23 mouse cellular contexts compared by ENCODE assay signal in genomic region chr15:12717410-12717809, GRCm38 (mm10). TPM values are rescaled to one million over a fixed set of nuclear protein-coding genes. Genes with fewer than 3 reads are reported as not detected.
A peak's percentile ranks its signal among the peaks of the same experiment; 100 is the strongest.
DNase-seq lines count a peak whose midpoint lies in the region; ATAC-seq and TF ChIP-seq lines count a peak whose summit lies in the region.
"Had no signal": no experiment of that assay in that cellular context is flagged by ENCODE, and none has a peak within 500 bp of the region (broad histone marks: within the 10 kb centered on the region; RNA-seq: fewer than 3 reads in every experiment).

No protein-coding gene starts in this region.

- no peaks in the 10 kb centered on the region for H3K9me3 ChIP-seq in heart, embryonic 10.5 days
- H3K9me3 ChIP-seq: embryonic facial prominence, embryonic 10.5 days; forebrain, embryonic 15.5 days; heart, embryonic 12.5 days; hindbrain, embryonic 12.5 days had no signal

- H3K27me3 ChIP-seq in heart, embryonic 10.5 days (ENCODE audit: insufficient read depth, poor library complexity, severe bottlenecking): no peaks in the 10 kb centered on the region
- H3K27me3 ChIP-seq: forebrain, embryonic 15.5 days; heart, embryonic 12.5 days; hindbrain, embryonic 12.5 days had no signal

- no peak overlapping the region for H3K4me3 ChIP-seq in heart, embryonic 10.5 days
- no peak overlapping the region for H3K4me3 ChIP-seq in left cerebral cortex, adult 2 months
- H3K4me3 ChIP-seq: embryonic facial prominence, embryonic 10.5 days; erythroblast, embryonic 14.5 days; forebrain, embryonic 15.5 days; heart, embryonic 12.5 days; hindbrain, embryonic 12.5 days had no signal

- intact Hi-C loops in left cerebral cortex, adult 2 months (cut with DNase I): no loop called here

- no peak for TF ChIP-seq CTCF in left cerebral cortex, adult 2 months (IDR thresholded peaks at IDR 0.05)

- ATAC-seq in monocyte, adult 5-6 weeks (replicated peaks; ENCODE audit: insufficient number of reproducible peaks, low FRiP score, low TSS enrichment, poor library complexity, severe bottlenecking): no peak
- ATAC-seq: activated CD4-positive, CD25-positive, alpha-beta regulatory T cell, adult 4 months; forebrain, embryonic 15.5 days; hindbrain, embryonic 16.5 days; inflammation-experienced regulatory T-cells, adult 6 months; intestine, postnatal 0 days had no signal

- DNase-seq in adrenal gland, postnatal 10 days: peak; percentile 15
- no peak for DNase-seq in adrenal gland, postnatal 25 days
- DNase-seq in heart, adult 8-10 months (ENCODE audit: low spot score): peak; percentile 20
- no peak for DNase-seq in heart, embryonic 10.5 days (ENCODE audit: low spot score)
- DNase-seq in NIH3T3 (ENCODE audit: low read depth): peak; percentile 29
- DNase-seq in fibroblast of lung, adult 2 months (ENCODE audit: low read depth): peak; percentile 67
- no peak for DNase-seq in left cerebral cortex, adult 2 months (ENCODE audit: extremely low spot score in 1 of 2, low spot score in 2 of 2)
- DNase-seq: cerebellum, adult 11 months; cerebellum, adult 8-10 months; cerebellum, postnatal 25 days; gastrocnemius, postnatal 14 days; heart, postnatal 4 days; kidney, adult 8-10 months had no signal

- WGBS in heart, embryonic 10.5 days: 84% methylated on average over 3 of the region's 3 CpGs

- no peak overlapping the region for H3K27ac ChIP-seq in heart, embryonic 10.5 days
- H3K27ac ChIP-seq in left cerebral cortex, adult 2 months: no peak overlapping the region
- H3K27ac ChIP-seq: embryonic facial prominence, embryonic 10.5 days; forebrain, embryonic 15.5 days; hindbrain, embryonic 12.5 days had no signal

- 0 out of 2 replicates have a peak, but pooled peaks cover 2% of the 10 kb centered on the region for H3K36me3 ChIP-seq in heart, embryonic 10.5 days
- H3K36me3 ChIP-seq: embryonic facial prominence, embryonic 10.5 days; forebrain, embryonic 15.5 days; heart, embryonic 12.5 days; hindbrain, embryonic 12.5 days had no signal

- H3K4me1 ChIP-seq in heart, embryonic 10.5 days: peaks cover 18% of the 10 kb centered on the region; the same call in 1 of the 2 replicates
- H3K4me1 ChIP-seq: forebrain, embryonic 15.5 days; hindbrain, embryonic 12.5 days had no signal

RNA-seq across cellular contexts. Expression of gene Pdzd2, which starts 22.3 kb away (rescaled TPM):
- total RNA-seq in adrenal gland, postnatal 10 days (2021): 10 to 100 TPM; 26.2 to 44.2 TPM
- total RNA-seq in adrenal gland, postnatal 25 days (2021): 11.3 and 14.4 TPM in 2 replicates
- 10 to 100 TPM; 65.7 to 97.5 (median 80.6) TPM for total RNA-seq in heart, adult 8-10 months (2022)
- polyA plus RNA-seq in heart, embryonic 10.5 days (2016; fragmentation: Nextera tagmentation; extraction: Ambion mirVana): 7.3 and 10.7 TPM in 2 replicates
- total RNA-seq in monocyte, adult 5-6 weeks (2017): 1.2 to 5.9 TPM (median 1.4 TPM) in 3 replicates
- 10 to 100 TPM; 86.1 to 93.1 TPM for total RNA-seq in left cerebral cortex, adult 2 months (2021)

Comparison
In these comparisons a context has a peak if more than half of its experiments do, and no peak if none do; other contexts are left out.
1. DNase-seq: peak in adrenal gland, postnatal 10 days (single experiment), heart, adult 8-10 months (single experiment), NIH3T3 (single experiment) and fibroblast of lung, adult 2 months (single experiment); none in adrenal gland, postnatal 25 days (single experiment), heart, embryonic 10.5 days (single experiment) and left cerebral cortex, adult 2 months (0 of 2).